Mouse (Mus musculus): ENCODE results near the gene Tmem91.

- TF ChIP-seq CTCF (IDR thresholded peaks at IDR 0.05; ENCODE audit: low read depth, low read length) = no peak
- no peak for TF ChIP-seq POLR2A (IDR thresholded peaks at IDR 0.05; ENCODE audit: insufficient read depth, low read length)
These were observed at the start of gene Tmem91 for GRCm38 (mm10) chr7:25674719-25675300.
